11 mouse cellular contexts compared by ENCODE assay signal in genomic region chr2:180417731-180418130, GRCm38 (mm10). TPM values are rescaled to one million over a fixed set of nuclear protein-coding genes. Genes with fewer than 3 reads are reported as not detected.
DNase-seq lines count a peak whose midpoint lies in the region; ATAC-seq and TF ChIP-seq lines count a peak whose summit lies in the region.
"Had no signal": no experiment of that assay in that cellular context is flagged by ENCODE, and none has a peak within 500 bp of the region (broad histone marks: within the 10 kb centered on the region; RNA-seq: fewer than 3 reads in every experiment).

No protein-coding gene starts in this region.

- no peaks in the 10 kb centered on the region for H3K4me1 ChIP-seq in kidney, postnatal 0 days (replicated peaks; ENCODE audit: insufficient read depth, low read length)
- H3K4me1 ChIP-seq in embryonic facial prominence, embryonic 11.5 days (ENCODE audit: control insufficient read depth, insufficient read depth, low read length), result no peaks in the 10 kb centered on the region
- H3K4me1 ChIP-seq: liver, embryonic 13.5 days; neural tube, embryonic 12.5 days had no signal

- H3K9ac ChIP-seq in kidney, postnatal 0 days (ENCODE audit: low read depth, low read length), result no peak overlapping the region
- no peak overlapping the region for H3K9ac ChIP-seq in embryonic facial prominence, embryonic 11.5 days (replicated peaks; ENCODE audit: low read length)
- H3K9ac ChIP-seq: liver, embryonic 13.5 days; neural tube, embryonic 12.5 days had no signal

- no peaks in the 10 kb centered on the region for H3K36me3 ChIP-seq in kidney, postnatal 0 days (ENCODE audit: insufficient read depth, low read length)
- H3K36me3 ChIP-seq in embryonic facial prominence, embryonic 11.5 days (replicated peaks; ENCODE audit: control insufficient read depth, insufficient read depth, low read depth, low read length), result no peaks in the 10 kb centered on the region
- H3K36me3 ChIP-seq: liver, embryonic 13.5 days; neural tube, embryonic 12.5 days had no signal

- no peaks in the 10 kb centered on the region for H3K9me3 ChIP-seq in kidney, postnatal 0 days (replicated peaks; ENCODE audit: low read length)
- H3K9me3 ChIP-seq in embryonic facial prominence, embryonic 11.5 days (replicated peaks; ENCODE audit: control insufficient read depth, low read length), result no peaks in the 10 kb centered on the region
- H3K9me3 ChIP-seq: liver, embryonic 13.5 days; neural tube, embryonic 12.5 days had no signal

- TF ChIP-seq CTCF in kidney, postnatal 0 days (IDR thresholded peaks at IDR 0.05; ENCODE audit: low read depth), result no peak

- no peaks in the 10 kb centered on the region for H3K27me3 ChIP-seq in kidney, postnatal 0 days (ENCODE audit: insufficient read depth, low read length)
- H3K27me3 ChIP-seq in embryonic facial prominence, embryonic 11.5 days (ENCODE audit: control insufficient read depth, insufficient read depth, low read length), result no peaks in the 10 kb centered on the region
- H3K27me3 ChIP-seq: liver, embryonic 13.5 days; neural tube, embryonic 12.5 days had no signal

- DNase-seq in kidney, postnatal 0 days (ENCODE audit: low spot score), result peak; percentile 70
- no peak for DNase-seq in kidney, adult 9 months
- DNase-seq in thymus, postnatal 4 days, result peak; percentile 55
- no peak for DNase-seq in thymus, adult 18-20 months
- peak; percentile 75 for DNase-seq in embryonic facial prominence, embryonic 11.5 days (ENCODE audit: low spot score)
- DNase-seq in layer of hippocampus, adult 8-10 months (ENCODE audit: low spot score in 2 of 2), result no peak
- DNase-seq: cerebellum, adult 18-20 months; kidney, postnatal 25 days; liver, embryonic 13.5 days had no signal

- ATAC-seq in kidney, postnatal 0 days (replicated peaks; ENCODE audit: low FRiP score, low read depth), result no peak
- no peak for ATAC-seq in embryonic facial prominence, embryonic 11.5 days (replicated peaks; ENCODE audit: insufficient number of reproducible peaks, low FRiP score, low TSS enrichment, low read depth)
- no peak for ATAC-seq in erythroid progenitor cell, adult 5-6 weeks (replicated peaks; ENCODE audit: low FRiP score, poor library complexity, severe bottlenecking)

- no peak overlapping the region for H3K4me3 ChIP-seq in kidney, postnatal 0 days (replicated peaks; ENCODE audit: low read depth, low read length)
- no peak overlapping the region for H3K4me3 ChIP-seq in embryonic facial prominence, embryonic 11.5 days (ENCODE audit: low read depth, low read length)
- H3K4me3 ChIP-seq: liver, embryonic 13.5 days; neural tube, embryonic 12.5 days had no signal

- H3K27ac ChIP-seq in kidney, postnatal 0 days, result no peak overlapping the region
- H3K27ac ChIP-seq in embryonic facial prominence, embryonic 11.5 days (replicated peaks; ENCODE audit: low read depth, low read length), result no peak overlapping the region
- H3K27ac ChIP-seq: liver, embryonic 13.5 days; neural tube, embryonic 12.5 days had no signal

- 18% methylated on average over 9 of the region's 9 CpGs for WGBS in kidney, postnatal 0 days
- 14% methylated on average over 9 of the region's 9 CpGs for WGBS in embryonic facial prominence, embryonic 11.5 days

- no peak overlapping the region for H3K4me2 ChIP-seq in kidney, postnatal 0 days (ENCODE audit: low read length)
- no peak overlapping the region for H3K4me2 ChIP-seq in embryonic facial prominence, embryonic 11.5 days (ENCODE audit: low read depth, low read length)
- H3K4me2 ChIP-seq: liver, embryonic 13.5 days; neural tube, embryonic 12.5 days had no signal

RNA-seq across cellular contexts. Expression of gene Slco4a1, which starts 38.3 kb away (rescaled TPM):
- polyA plus RNA-seq in kidney, postnatal 0 days (2015; fragmentation: Nextera tagmentation; extraction: Ambion mirVana), result 11.9 and 12.7 TPM in 2 replicates
- 1.7 and 2.3 TPM in 2 replicates for polyA plus RNA-seq in embryonic facial prominence, embryonic 11.5 days (2014; fragmentation: Nextera tagmentation; extraction: Ambion mirVana)
- 1 to 10 TPM; 1.7 to 2.8 (median 2.1) TPM for total RNA-seq in layer of hippocampus, adult 8-10 months (2022)
- total RNA-seq in erythroid progenitor cell, adult 5-6 weeks (2015; ENCODE audit: low replicate concordance), result 5.9 and 8.3 TPM in 2 replicates
- total RNA-seq in erythroid progenitor cell, adult 5-6 weeks (2017; ENCODE audit: low replicate concordance), result 1.5 TPM in 1 of 2 replicates, not detected in the other

Comparison
In these comparisons a context has a peak if more than half of its experiments do, and no peak if none do; other contexts are left out.
1. DNase-seq: peak in kidney, postnatal 0 days (single experiment), thymus, postnatal 4 days (single experiment) and embryonic facial prominence, embryonic 11.5 days (single experiment); none in kidney, adult 9 months (single experiment), thymus, adult 18-20 months (0 of 2) and layer of hippocampus, adult 8-10 months (0 of 2).